ENCODE assay signal across 15 mouse cellular contexts in the genomic region with DNA sequence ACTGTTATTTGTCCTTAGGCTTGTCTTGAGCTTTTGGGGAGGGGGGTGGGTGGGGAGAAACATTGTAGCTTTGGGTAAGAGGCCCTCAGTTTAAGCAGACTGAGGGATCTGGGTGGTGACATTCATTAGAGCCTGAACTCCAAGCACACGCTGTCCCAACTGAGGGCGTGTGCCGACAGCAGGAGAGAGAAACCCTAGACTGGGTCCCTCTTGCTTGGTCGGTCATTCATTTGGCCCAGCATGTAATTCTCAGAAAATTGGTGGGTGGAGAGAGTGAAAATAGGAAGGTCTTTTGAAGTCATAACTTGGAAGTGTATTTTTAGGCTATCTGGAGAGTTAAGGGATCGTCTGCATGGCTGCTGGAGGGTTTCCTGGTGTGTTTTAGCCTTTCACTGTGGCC.
A peak's percentile ranks its signal among the peaks of the same experiment; 100 is the strongest.
DNase-seq lines count a peak whose midpoint lies in the region; ATAC-seq and TF ChIP-seq lines count a peak whose summit lies in the region.
"Had no signal": no experiment of that assay in that cellular context is flagged by ENCODE, and none has a peak within 500 bp of the region (broad histone marks: within the 10 kb centered on the region; RNA-seq: fewer than 3 reads in every experiment).

No protein-coding gene starts in this region.

- no peak overlapping the region for H3K4me2 ChIP-seq in limb, embryonic 12.5 days
- H3K4me2 ChIP-seq in heart, embryonic 16.5 days (ENCODE audit: low read depth, low read length) = peak overlapping the region; percentile 47
- H3K4me2 ChIP-seq in midbrain, embryonic 14.5 days (ENCODE audit: low read length) = no peak overlapping the region
- H3K4me2 ChIP-seq: hindbrain, embryonic 15.5 days; liver, embryonic 15.5 days had no signal

- H3K27me3 ChIP-seq in limb, embryonic 12.5 days = no peaks in the 10 kb centered on the region
- 0 out of 2 replicates have a peak, but pooled peaks cover 5% of the 10 kb centered on the region for H3K27me3 ChIP-seq in limb, embryonic 10.5 days (ENCODE audit: low read depth, poor library complexity, severe bottlenecking)
- no peaks in the 10 kb centered on the region for H3K27me3 ChIP-seq in heart, embryonic 16.5 days (ENCODE audit: control insufficient read depth, insufficient read depth, low read length)
- no peaks in the 10 kb centered on the region for H3K27me3 ChIP-seq in midbrain, embryonic 14.5 days (ENCODE audit: control insufficient read depth, insufficient read depth, low read length)
- H3K27me3 ChIP-seq: hindbrain, embryonic 15.5 days; liver, embryonic 15.5 days had no signal

- ATAC-seq in limb, embryonic 12.5 days (ENCODE audit: insufficient number of reproducible peaks, insufficient read depth, low FRiP score, low TSS enrichment, low read depth) = no peak
- 0 out of 2 replicates have a peak, but pooled peaks have one; percentile 56 for ATAC-seq in heart, embryonic 16.5 days (replicated peaks; ENCODE audit: extremely low read depth, insufficient read depth, low FRiP score)
- ATAC-seq in midbrain, embryonic 14.5 days (ENCODE audit: low FRiP score, low TSS enrichment) = no peak
- ATAC-seq: intestine, postnatal 0 days had no signal

- H3K9ac ChIP-seq in limb, embryonic 12.5 days (replicated peaks) = no peak overlapping the region
- H3K9ac ChIP-seq in heart, embryonic 16.5 days (ENCODE audit: low read length) = peak overlapping the region; percentile 54; the same call in 1 of the 2 replicates
- H3K9ac ChIP-seq in midbrain, embryonic 14.5 days (replicated peaks; ENCODE audit: low read length) = no peak overlapping the region
- H3K9ac ChIP-seq: hindbrain, embryonic 15.5 days; liver, embryonic 15.5 days had no signal

- no peaks in the 10 kb centered on the region for H3K36me3 ChIP-seq in limb, embryonic 12.5 days
- H3K36me3 ChIP-seq in limb, embryonic 10.5 days = no peaks in the 10 kb centered on the region
- H3K36me3 ChIP-seq in heart, embryonic 16.5 days (ENCODE audit: control insufficient read depth, insufficient read depth) = no peaks in the 10 kb centered on the region
- no peaks in the 10 kb centered on the region for H3K36me3 ChIP-seq in midbrain, embryonic 14.5 days (ENCODE audit: control insufficient read depth, insufficient read depth, low read length)
- H3K36me3 ChIP-seq: G1E; hindbrain, embryonic 15.5 days; liver, embryonic 15.5 days; midbrain, embryonic 10.5 days had no signal

- peak overlapping the region; percentile 56 for H3K4me3 ChIP-seq in gastrocnemius, adult 2 months
- no peak overlapping the region for H3K4me3 ChIP-seq in limb, embryonic 12.5 days (replicated peaks)
- H3K4me3 ChIP-seq in limb, embryonic 10.5 days = no peak overlapping the region
- H3K4me3 ChIP-seq in heart, embryonic 16.5 days (ENCODE audit: low read length) = peak overlapping the region; percentile 31
- no peak overlapping the region for H3K4me3 ChIP-seq in midbrain, embryonic 14.5 days (replicated peaks; ENCODE audit: low read depth, low read length)
- H3K4me3 ChIP-seq: hindbrain, embryonic 15.5 days; liver, embryonic 15.5 days; midbrain, embryonic 10.5 days had no signal

- WGBS in limb, embryonic 12.5 days = 48% methylated on average over 5 of the region's 5 CpGs
- WGBS in limb, embryonic 10.5 days = 72% methylated on average over 5 of the region's 5 CpGs
- WGBS in heart, embryonic 16.5 days = 39% methylated on average over 5 of the region's 5 CpGs
- WGBS in midbrain, embryonic 14.5 days = 65% methylated on average over 5 of the region's 5 CpGs

- no peaks in the 10 kb centered on the region for H3K9me3 ChIP-seq in limb, embryonic 12.5 days
- H3K9me3 ChIP-seq in limb, embryonic 10.5 days (replicated peaks) = no peaks in the 10 kb centered on the region
- H3K9me3 ChIP-seq in heart, embryonic 16.5 days (replicated peaks; ENCODE audit: control insufficient read depth, low read length) = no peaks in the 10 kb centered on the region
- no peaks in the 10 kb centered on the region for H3K9me3 ChIP-seq in midbrain, embryonic 14.5 days (ENCODE audit: control insufficient read depth, low read length)
- H3K9me3 ChIP-seq: G1E; hindbrain, embryonic 15.5 days; liver, embryonic 15.5 days; midbrain, embryonic 10.5 days had no signal

- peak overlapping the region; percentile 50 for H3K27ac ChIP-seq in gastrocnemius, adult 2 months
- peak overlapping the region; percentile 12; the same call in 1 of the 2 replicates for H3K27ac ChIP-seq in limb, embryonic 12.5 days
- no peak overlapping the region for H3K27ac ChIP-seq in limb, embryonic 10.5 days
- no peak overlapping the region for H3K27ac ChIP-seq in heart, embryonic 16.5 days (ENCODE audit: low read length)
- H3K27ac ChIP-seq in midbrain, embryonic 14.5 days (replicated peaks; ENCODE audit: low read depth, low read length) = no peak overlapping the region
- H3K27ac ChIP-seq: hindbrain, embryonic 15.5 days; liver, embryonic 15.5 days; midbrain, embryonic 10.5 days had no signal

- no peak for DNase-seq in gastrocnemius, adult 2 months
- no peak for DNase-seq in gastrocnemius, postnatal 25 days
- no peak for DNase-seq in limb, embryonic 10.5 days (ENCODE audit: low spot score)
- no peak for DNase-seq in spleen, postnatal 36 days (ENCODE audit: low spot score in 2 of 2)
- DNase-seq in midbrain, embryonic 14.5 days = no peak
- DNase-seq: cerebellum, adult 11 months; cerebellum, postnatal 36 days; lung, postnatal 14 days had no signal

- no peak for TF ChIP-seq CTCF in gastrocnemius, adult 2 months (IDR thresholded peaks at IDR 0.05)

- intact Hi-C loops in gastrocnemius, adult 2 months (cut with DNase I) = no loop called here

- H3K4me1 ChIP-seq in limb, embryonic 12.5 days (replicated peaks) = peaks cover 25% of the 10 kb centered on the region
- peaks cover 11% of the 10 kb centered on the region; the same call in 1 of the 2 replicates for H3K4me1 ChIP-seq in limb, embryonic 10.5 days
- H3K4me1 ChIP-seq in heart, embryonic 16.5 days (ENCODE audit: control insufficient read depth, insufficient read depth, low read length) = peaks cover 8% of the 10 kb centered on the region; the same call in 1 of the 2 replicates
- H3K4me1 ChIP-seq in midbrain, embryonic 14.5 days (ENCODE audit: control insufficient read depth, insufficient read depth, low read length) = no peaks in the 10 kb centered on the region
- H3K4me1 ChIP-seq: hindbrain, embryonic 15.5 days; liver, embryonic 15.5 days; midbrain, embryonic 10.5 days had no signal

Comparison
In these comparisons a context has a peak if more than half of its experiments do, and no peak if none do; other contexts are left out.
1. H3K27ac ChIP-seq: peak in gastrocnemius, adult 2 months (single experiment) and limb, embryonic 12.5 days (single experiment); none in limb, embryonic 10.5 days (single experiment), heart, embryonic 16.5 days (single experiment) and midbrain, embryonic 14.5 days (single experiment).
2. H3K4me3 ChIP-seq: peak in gastrocnemius, adult 2 months (single experiment) and heart, embryonic 16.5 days (single experiment); none in limb, embryonic 12.5 days (single experiment), limb, embryonic 10.5 days (single experiment) and midbrain, embryonic 14.5 days (single experiment).